Mouse (Mus musculus) cerebellum, adult 2 months (tissue): ENCODE measurements around the gene Il5ra. TPM values are rescaled to one million over a fixed set of nuclear protein-coding genes. Genes with fewer than 3 reads are reported as not detected.
A peak's percentile ranks its signal among the peaks of the same experiment; 100 is the strongest.

Experiments used
- DNase-seq, 2 experiments: peaks; one replicate each; pipeline ENCODE4 v3.0.0; 2021
- H3K27ac ChIP-seq: fragments of 200-500 bp; 2 replicates; pipeline ENCODE4 v1.5.1; 2012; ENCODE audit warnings: low read length, control low read depth, inconsistent platforms; ENCODE audit not compliant: insufficient read depth
- H3K27me3 ChIP-seq: fragments of 200-500 bp; 2 replicates; pipeline ENCODE4 v1.6.1; 2012; ENCODE audit warnings: inconsistent platforms, mild to moderate bottlenecking, low read length, moderate library complexity; ENCODE audit not compliant: control insufficient read depth, insufficient read depth
- H3K4me1 ChIP-seq: fragments of 200-500 bp; 2 replicates; pipeline ENCODE4 v1.6.1; 2011; ENCODE audit warnings: low read length; ENCODE audit not compliant: control insufficient read depth, insufficient read depth
- H3K4me3 ChIP-seq: fragments of 200-500 bp; replicated peaks from 2 replicates; pipeline ENCODE3; 2011; ENCODE audit warnings: mild to moderate bottlenecking, low read depth, low read length, control low read depth; ENCODE audit not compliant: insufficient read depth
- CTCF ChIP-seq: fragments of 200-500 bp; IDR thresholded peaks from 2 replicates; pipeline ENCODE4 v1.5.1; 2011; ENCODE audit warnings: low read depth, mild to moderate bottlenecking, control low read depth, low read length, moderate library complexity, borderline replicate concordance; ENCODE audit not compliant: insufficient read depth
- POLR2A ChIP-seq: fragments of 200-500 bp; IDR thresholded peaks from 2 replicates; pipeline ENCODE4 v1.6.1; 2011; ENCODE audit warnings: low read length, control low read depth, borderline replicate concordance; ENCODE audit not compliant: insufficient read depth
- WGBS: fragments of 180-500 bp; shearing (Covaris S2); methylation state at CpG from one replicate; pipeline ENCODE4 v1.1.7; 2018; 5-methylcytosine and 5-hydroxymethylcytosine counted together
- polyA plus RNA-seq: library from polyadenylated mRNA; depleted of rRNA; stranded (reverse); fragments of >200 nt; gene quantifications from 2 replicates; pipeline ENCODE4 v1.2.3, GENCODE M21; 2012; rRNA removed

Gene Il5ra
- polyA plus RNA-seq, 1 experiment, result not detected

GRCm38 (mm10) chr6:106727703-106728102 is 21.1 kb downstream of the Il5ra start:
- Histone ChIP-seq H3K27me3 (no peaks in the 10 kb centered on the region), H3K27ac (no peak overlapping the region), H3K4me3 (no peak overlapping the region), H3K4me1 (no peaks in the 10 kb centered on the region)
- DNase-seq, result no peak
- TF ChIP-seq CTCF (no peak), POLR2A (no peak)
- WGBS, result 74% methylated on average over 1 of the region's 1 CpGs

GRCm38 (mm10) chr6:106726078-106726477 is 22.8 kb downstream of the Il5ra start:
- Histone ChIP-seq H3K27me3 (no peaks in the 10 kb centered on the region), H3K4me3 (no peak overlapping the region), H3K4me1 (no peaks in the 10 kb centered on the region), H3K27ac (no peak overlapping the region)
- WGBS, result 80% methylated on average over 6 of the region's 6 CpGs
- no peak for DNase-seq
- TF ChIP-seq POLR2A (no peak), CTCF (no peak)

- no peak for TF ChIP-seq CTCF
- no peak for TF ChIP-seq POLR2A
- WGBS, result 88% methylated on average over 4 of the region's 4 CpGs
- H3K27ac ChIP-seq, result no peak overlapping the region
- DNase-seq, result no peak
- H3K4me1 ChIP-seq, result no peaks in the 10 kb centered on the region
- no peaks in the 10 kb centered on the region for H3K27me3 ChIP-seq
- H3K4me3 ChIP-seq, result no peak overlapping the region
These were observed 23.2 kb downstream of the Il5ra start for GRCm38 (mm10) chr6:106725642-106726041.

- H3K4me1 ChIP-seq, result no peaks in the 10 kb centered on the region
- H3K4me3 ChIP-seq, result no peak overlapping the region
- DNase-seq, result no peak
- no peak for TF ChIP-seq CTCF
- no peak for TF ChIP-seq POLR2A
- 52% methylated on average over 3 of the region's 3 CpGs for WGBS
- H3K27me3 ChIP-seq, result no peaks in the 10 kb centered on the region
- H3K27ac ChIP-seq, result no peak overlapping the region
These were observed 43.3 kb downstream of the Il5ra start for GRCm38 (mm10) chr6:106705506-106706035.

- no peak for DNase-seq
- TF ChIP-seq POLR2A, result no peak
- TF ChIP-seq CTCF, result no peak
- Histone ChIP-seq H3K27me3 (no peaks in the 10 kb centered on the region), H3K4me1 (no peaks in the 10 kb centered on the region), H3K27ac (no peak overlapping the region), H3K4me3 (no peak overlapping the region)
- WGBS, result 53% methylated on average over 3 of the region's 3 CpGs
These were observed 46.9 kb downstream of the Il5ra start for GRCm38 (mm10) chr6:106701931-106702330.

GRCm38 (mm10) chr6:106675581-106675980 is 73.3 kb downstream of the Il5ra start:
- H3K4me1 ChIP-seq, result no peaks in the 10 kb centered on the region
- H3K27me3 ChIP-seq, result no peaks in the 10 kb centered on the region
- DNase-seq, result no peak
- no peak overlapping the region for H3K4me3 ChIP-seq
- no peak overlapping the region for H3K27ac ChIP-seq
- 78% methylated on average over 8 of the region's 8 CpGs for WGBS
- TF ChIP-seq CTCF (no peak), POLR2A (no peak)

- 49% methylated on average over 6 of the region's 6 CpGs for WGBS
- no peaks in the 10 kb centered on the region for H3K4me1 ChIP-seq
- DNase-seq, result peak in 1 of 2 experiments; percentile 20
- H3K27me3 ChIP-seq, result no peaks in the 10 kb centered on the region
- H3K27ac ChIP-seq, result no peak overlapping the region
- no peak overlapping the region for H3K4me3 ChIP-seq
- peak; percentile 31; the same call in 1 of the 2 replicates for TF ChIP-seq CTCF
- no peak for TF ChIP-seq POLR2A
These were observed 84.8 kb downstream of the Il5ra start for GRCm38 (mm10) chr6:106663780-106664651.

Other genes with a start within 250 kb of the Il5ra start
- 32.2 and 34.9 TPM in 2 replicates for gene Trnt1, start 20.1 kb upstream of the Il5ra start, polyA plus RNA-seq
- gene Crbn, start 51.0 kb upstream of the Il5ra start, polyA plus RNA-seq, result 57.2 and 57.3 TPM in 2 replicates